Mouse (Mus musculus) erythroblast, embryonic 14.5 days (primary cell): ENCODE measurements around the gene Spdye4c. TPM values are rescaled to one million over a fixed set of nuclear protein-coding genes. Genes with fewer than 3 reads are reported as not detected.

ENCODE experiments used
- H3K27me3 ChIP-seq: 2 replicates; pipeline ENCODE4 v1.6.1; 2012; ENCODE audit warnings: inconsistent platforms; ENCODE audit not compliant: control insufficient read depth
- H3K36me3 ChIP-seq: 2 replicates; pipeline ENCODE4 v1.6.1; 2012; ENCODE audit warnings: mild to moderate bottlenecking, inconsistent platforms; ENCODE audit not compliant: control insufficient read depth
- H3K4me1 ChIP-seq: 2 replicates; pipeline ENCODE4 v1.6.1; 2012; ENCODE audit warnings: inconsistent platforms; ENCODE audit not compliant: control insufficient read depth
- H3K4me3 ChIP-seq: replicated peaks from 2 replicates; pipeline ENCODE3; 2012; ENCODE audit warnings: moderate library complexity, mild to moderate bottlenecking, inconsistent platforms
- H3K9me3 ChIP-seq: 2 replicates; pipeline ENCODE4 v1.6.1; 2012; ENCODE audit warnings: low read length, inconsistent platforms, mixed read lengths; ENCODE audit not compliant: control insufficient read depth
- GATA1 ChIP-seq: IDR thresholded peaks from 2 replicates; pipeline ENCODE4 v1.6.1; 2012; ENCODE audit warnings: low read length, inconsistent platforms, mixed read lengths
- TAL1 ChIP-seq: IDR thresholded peaks from 3 replicates; pipeline ENCODE4 v1.6.1; 2012; ENCODE audit warnings: low read length, inconsistent platforms, mixed read lengths
- polyA plus RNA-seq: library from polyadenylated mRNA; stranded (reverse); fragments of >175 nt; gene quantifications from 2 replicates; pipeline ENCODE4 v1.2.3, GENCODE M21; 2012

Spdye4c gene
- polyA plus RNA-seq, 1 experiment: not detected

DNA sequence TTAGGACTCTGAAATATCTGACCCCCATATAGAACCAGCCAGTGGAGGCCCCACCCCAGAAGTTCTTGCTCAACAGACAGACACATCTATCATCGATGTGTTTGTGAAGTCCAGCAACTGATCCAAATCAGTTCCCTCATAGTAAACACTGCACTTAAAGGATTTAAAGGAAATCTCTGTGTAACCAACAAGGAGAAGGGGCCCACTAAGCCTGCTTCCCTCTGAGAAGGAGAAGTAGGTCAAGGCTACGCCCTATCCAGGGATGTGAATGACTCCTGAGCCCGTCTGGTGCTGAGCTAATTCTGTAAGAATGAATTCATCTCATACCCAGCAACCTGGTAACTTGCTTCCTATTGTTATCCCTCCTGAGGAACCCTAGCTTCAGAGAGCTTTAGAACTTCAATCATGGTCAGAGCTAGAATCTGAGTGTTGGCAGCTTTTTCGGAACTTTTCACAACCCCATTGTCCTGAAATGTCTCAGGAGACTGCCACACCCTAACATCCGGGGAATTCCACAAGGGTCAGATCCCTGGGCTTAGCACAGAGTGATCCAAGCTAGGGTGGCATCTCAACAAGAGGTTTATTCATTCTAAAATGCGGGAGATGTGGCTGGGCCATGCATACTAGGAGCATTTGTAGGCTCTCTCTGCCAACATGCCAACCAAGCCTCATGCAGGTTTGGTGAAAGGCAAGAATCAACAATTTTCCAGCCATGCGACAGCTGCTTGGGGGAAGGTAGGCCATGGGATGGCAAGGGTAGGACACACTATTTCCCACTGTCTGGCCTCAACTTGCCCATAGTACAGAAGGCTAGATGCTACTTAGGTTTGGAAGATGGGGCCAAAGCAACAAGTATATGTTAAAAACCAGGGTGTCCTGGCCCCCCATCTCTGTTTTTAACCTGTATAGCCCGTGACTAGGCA, 38.0 kb upstream of the Spdye4c start:
- Histone ChIP-seq H3K27me3 (no peaks in the 10 kb centered on the region), H3K36me3 (no peaks in the 10 kb centered on the region), H3K4me3 (no peak overlapping the region), H3K9me3 (no peaks in the 10 kb centered on the region), H3K4me1 (no peaks in the 10 kb centered on the region)
- TF ChIP-seq TAL1 (no peak), GATA1 (no peak)

DNA sequence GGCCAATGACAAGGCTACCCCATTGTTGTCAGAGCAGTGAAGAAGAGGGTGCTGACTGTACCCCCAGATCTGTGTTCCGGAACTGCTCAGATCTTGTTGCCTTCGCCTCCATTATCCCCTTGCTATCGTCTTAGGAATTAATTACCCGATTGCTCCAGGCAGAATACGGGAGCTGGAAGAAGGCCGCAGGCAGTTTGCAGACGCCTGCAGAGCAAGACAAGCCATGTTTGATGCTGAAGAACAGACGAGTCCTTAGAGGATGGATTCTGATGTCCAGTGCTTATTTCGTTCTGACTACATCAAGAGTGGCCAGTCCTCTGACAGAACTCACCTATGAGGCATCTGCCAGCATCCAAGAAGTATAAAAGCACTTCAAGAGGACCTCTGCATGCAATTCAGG, 35.9 kb upstream of the Spdye4c start:
- no peaks in the 10 kb centered on the region for H3K36me3 ChIP-seq
- no peaks in the 10 kb centered on the region for H3K9me3 ChIP-seq
- no peaks in the 10 kb centered on the region for H3K4me1 ChIP-seq
- no peak overlapping the region for H3K4me3 ChIP-seq
- TF ChIP-seq TAL1: no peak
- no peak for TF ChIP-seq GATA1
- H3K27me3 ChIP-seq: no peaks in the 10 kb centered on the region

DNA sequence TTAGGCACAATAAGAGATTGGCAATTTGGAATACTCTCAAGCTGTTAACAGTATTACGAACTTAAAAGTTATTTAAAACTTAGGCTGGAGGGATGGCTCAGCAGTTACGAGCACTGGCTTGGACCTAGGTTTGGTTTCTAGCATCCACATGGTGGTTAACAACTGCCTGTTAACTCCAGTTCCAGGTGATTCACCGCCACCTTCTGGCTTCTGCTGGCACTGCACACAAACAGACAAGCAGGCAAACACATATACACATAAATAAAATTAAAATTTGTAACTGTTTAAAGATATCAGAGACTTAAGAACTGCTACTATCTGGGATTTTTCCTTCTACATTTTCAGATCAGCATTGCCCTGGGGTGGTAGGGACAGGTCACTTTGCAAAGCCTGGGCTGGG, 26.8 kb upstream of the Spdye4c start:
- Histone ChIP-seq H3K4me1 (no peaks in the 10 kb centered on the region), H3K4me3 (no peak overlapping the region), H3K36me3 (no peaks in the 10 kb centered on the region), H3K9me3 (no peaks in the 10 kb centered on the region), H3K27me3 (no peaks in the 10 kb centered on the region)
- TF ChIP-seq TAL1 (no peak), GATA1 (no peak)

DNA sequence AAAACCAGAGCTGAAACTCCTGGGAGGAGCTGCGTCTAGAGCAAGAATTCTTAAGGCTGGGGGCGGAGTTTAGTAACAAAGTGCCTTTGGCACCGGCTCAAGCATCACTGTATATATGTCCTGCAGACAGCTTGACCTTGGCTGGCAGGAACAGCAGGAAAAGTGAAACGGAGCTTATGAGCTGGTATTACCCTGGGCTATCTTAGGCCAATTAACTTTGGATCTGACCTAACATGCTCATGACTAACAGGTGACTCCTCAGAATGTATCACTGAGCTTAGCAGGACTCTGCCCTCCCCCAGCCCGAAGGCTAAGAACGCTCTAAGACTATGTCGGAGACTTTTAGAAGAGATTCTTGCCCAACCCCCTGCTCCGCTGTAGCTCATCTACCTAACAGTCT, 25.1 kb upstream of the Spdye4c start:
- H3K4me1 ChIP-seq: no peaks in the 10 kb centered on the region
- no peaks in the 10 kb centered on the region for H3K9me3 ChIP-seq
- no peaks in the 10 kb centered on the region for H3K36me3 ChIP-seq
- TF ChIP-seq TAL1 (no peak), GATA1 (no peak)
- H3K27me3 ChIP-seq: no peaks in the 10 kb centered on the region
- no peak overlapping the region for H3K4me3 ChIP-seq

DNA sequence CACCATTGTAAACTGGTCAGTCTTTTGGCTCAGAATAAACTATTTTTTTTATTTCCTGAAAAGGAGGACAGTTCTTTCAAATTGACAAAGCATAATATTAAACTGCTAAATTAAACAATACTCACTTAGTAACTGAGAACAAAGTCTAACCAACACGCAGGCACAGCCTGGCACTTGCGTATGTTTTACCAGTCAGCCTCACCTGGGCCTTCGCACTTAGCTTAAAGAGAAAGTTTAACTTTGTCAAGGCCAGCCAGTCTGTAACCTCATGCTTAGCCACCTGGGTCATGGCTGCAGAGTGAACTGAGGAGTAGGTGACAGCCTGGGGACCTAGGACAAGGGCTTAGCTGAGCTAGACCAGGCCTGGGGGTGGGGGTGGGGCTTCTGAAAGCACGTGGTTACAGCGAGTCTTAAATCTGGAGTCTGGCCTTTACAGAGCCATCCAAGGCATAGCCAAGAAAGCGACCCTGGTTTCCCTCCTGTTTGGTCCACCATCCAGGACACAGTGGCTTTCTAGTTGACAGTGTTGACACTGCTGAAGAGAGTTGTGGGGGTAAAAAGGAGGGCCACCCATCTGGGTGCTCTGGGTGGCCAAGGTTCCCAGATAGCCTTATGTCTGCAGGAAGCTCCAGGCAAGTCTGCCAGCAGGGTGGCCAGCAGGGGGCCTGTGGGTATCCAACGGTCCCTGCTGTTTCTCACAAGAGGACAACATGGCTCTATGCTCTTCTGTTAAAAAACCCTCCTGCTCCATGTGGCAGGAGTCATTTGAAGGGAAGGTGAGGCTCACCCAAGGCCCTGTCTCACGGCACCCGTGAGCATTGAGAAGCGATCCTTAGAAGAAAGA, 24.5 kb upstream of the Spdye4c start:
- H3K4me1 ChIP-seq: no peaks in the 10 kb centered on the region
- TF ChIP-seq GATA1 (no peak), TAL1 (no peak)

DNA sequence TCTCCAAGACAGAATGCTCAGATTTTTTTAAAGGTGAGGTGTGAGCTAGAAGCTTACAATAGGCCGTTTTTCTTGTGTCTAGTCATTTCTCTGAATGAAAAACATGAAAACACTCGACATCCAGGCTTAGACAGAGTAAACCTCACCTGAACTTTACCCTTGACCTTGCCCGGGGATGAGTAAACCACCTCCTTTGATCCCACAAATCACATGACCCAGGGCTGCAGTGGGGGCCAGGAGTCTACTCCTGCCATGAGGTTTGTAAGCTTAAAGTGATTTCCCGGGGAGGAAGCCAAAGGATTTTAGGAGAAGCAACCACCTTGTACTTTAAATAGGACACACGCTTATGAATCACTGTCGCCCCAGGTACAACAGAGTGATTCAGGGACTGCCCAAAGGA, 23.0 kb upstream of the Spdye4c start:
- TF ChIP-seq TAL1: no peak
- no peak for TF ChIP-seq GATA1
- H3K4me1 ChIP-seq: no peaks in the 10 kb centered on the region
- no peak overlapping the region for H3K4me3 ChIP-seq
- H3K36me3 ChIP-seq: no peaks in the 10 kb centered on the region
- no peaks in the 10 kb centered on the region for H3K27me3 ChIP-seq
- no peaks in the 10 kb centered on the region for H3K9me3 ChIP-seq

More for the DNA sequence above, 24.5 kb upstream of the Spdye4c start:
- Histone ChIP-seq H3K27me3 (no peaks in the 10 kb centered on the region), H3K36me3 (no peaks in the 10 kb centered on the region), H3K9me3 (no peaks in the 10 kb centered on the region), H3K4me3 (no peak overlapping the region)

DNA sequence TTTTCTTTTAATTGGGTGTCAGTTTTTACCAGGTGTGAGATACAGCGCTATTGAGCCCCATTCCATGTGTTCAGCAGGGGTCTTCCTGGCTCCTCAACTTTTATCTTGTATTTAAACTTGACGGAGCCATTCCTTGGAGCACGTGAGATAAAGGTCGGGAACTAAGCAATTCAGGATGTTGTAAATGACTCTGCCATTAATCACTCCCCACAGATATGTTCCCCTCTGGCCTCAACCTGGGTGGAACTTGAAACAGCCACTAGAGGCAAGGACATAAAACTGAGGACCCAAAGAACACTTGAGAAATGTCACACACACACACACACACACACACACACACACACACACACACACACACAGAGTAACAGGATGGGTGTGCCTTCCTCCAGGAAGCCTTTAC, 22.5 kb upstream of the Spdye4c start:
- H3K27me3 ChIP-seq: no peaks in the 10 kb centered on the region
- no peak overlapping the region for H3K4me3 ChIP-seq
- no peaks in the 10 kb centered on the region for H3K36me3 ChIP-seq
- H3K9me3 ChIP-seq: no peaks in the 10 kb centered on the region
- TF ChIP-seq GATA1 (no peak), TAL1 (no peak)
- H3K4me1 ChIP-seq: no peaks in the 10 kb centered on the region

DNA sequence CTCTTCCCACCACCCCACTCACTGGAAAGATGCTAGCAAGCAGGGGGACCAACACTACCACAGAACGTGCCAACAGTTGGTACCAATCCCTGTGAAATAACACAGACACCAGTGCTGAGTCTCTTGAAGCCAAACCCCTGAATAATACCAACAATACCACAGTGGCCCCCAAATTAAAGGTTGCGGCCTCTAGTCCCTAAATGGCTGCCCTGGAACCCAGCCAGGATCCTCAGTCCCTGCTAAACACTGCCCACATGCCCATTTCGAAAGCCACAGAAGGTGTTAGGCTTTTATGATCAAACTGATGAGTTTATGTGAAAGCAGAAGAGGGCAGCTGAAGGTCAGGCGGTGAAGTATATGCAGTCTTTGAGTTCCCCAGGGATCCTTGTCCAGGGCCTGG, 20.0 kb upstream of the Spdye4c start:
- Histone ChIP-seq H3K4me1 (no peaks in the 10 kb centered on the region), H3K27me3 (no peaks in the 10 kb centered on the region), H3K9me3 (no peaks in the 10 kb centered on the region), H3K36me3 (no peaks in the 10 kb centered on the region), H3K4me3 (no peak overlapping the region)
- TF ChIP-seq GATA1 (no peak), TAL1 (no peak)
